Mouse (Mus musculus): ENCODE data around the gene Nol9.

DNA sequence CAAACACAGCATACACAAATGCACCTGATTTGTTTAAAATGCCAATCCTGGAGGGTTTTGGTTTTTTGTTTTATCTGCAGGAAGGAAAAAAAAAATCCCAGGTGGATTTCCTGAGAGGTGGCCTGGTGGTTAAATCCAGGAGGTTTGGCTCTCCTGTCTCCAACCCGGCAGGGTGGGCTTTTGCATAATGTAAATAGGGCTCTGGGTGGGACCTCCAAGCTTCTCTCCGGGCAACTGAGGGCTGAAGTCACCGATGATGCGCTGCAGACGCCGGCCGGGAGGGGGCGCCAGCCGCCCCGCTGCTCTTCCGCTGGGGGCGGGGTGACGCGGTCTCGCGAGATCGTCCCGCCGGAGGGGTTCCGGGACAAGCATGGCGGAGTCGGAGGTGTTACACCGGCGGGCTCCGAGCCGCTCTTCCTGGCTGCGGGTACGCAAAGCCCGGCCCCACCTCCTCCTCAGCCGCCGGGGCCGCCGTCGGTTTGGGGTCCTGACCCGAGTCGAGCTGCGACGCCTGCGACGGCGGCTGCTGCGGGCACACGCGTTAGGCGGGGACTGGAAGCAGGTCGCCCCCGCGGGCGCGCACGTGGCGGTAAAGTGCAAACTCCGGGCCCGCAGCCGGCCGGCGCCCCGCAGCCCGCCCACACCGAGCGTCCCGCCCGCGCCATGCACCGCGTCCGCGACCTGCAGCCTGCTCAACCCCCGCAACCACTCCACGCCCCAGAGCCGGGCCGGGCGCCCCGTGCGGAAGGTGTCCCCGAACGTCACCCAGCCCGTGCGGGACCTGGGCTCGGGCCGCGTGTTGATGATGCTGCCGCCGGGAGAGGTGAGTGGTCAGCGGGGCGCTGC is at the start of gene Nol9:
- TF ChIP-seq CTCF (IDR thresholded peaks at IDR 0.05; ENCODE audit: low read depth, low read length) (peak; percentile 91), POLR2AphosphoS5 (IDR thresholded peaks at IDR 0.05; ENCODE audit: insufficient replicate concordance, low read depth, low read length) (no peak), TAL1 (conservative IDR thresholded peaks at IDR 0.05; ENCODE audit: low read depth, low read length) (no peak), GATA1 (IDR thresholded peaks at IDR 0.05; ENCODE audit: borderline replicate concordance, low read length) (no peak), GATA2 (IDR thresholded peaks at IDR 0.05; ENCODE audit: borderline replicate concordance, low read depth, low read length) (no peak)
